Mouse (Mus musculus) midbrain, embryonic 14.5 days (tissue): ENCODE measurements around the gene Slc6a19. TPM values are rescaled to one million over a fixed set of nuclear protein-coding genes. Genes with fewer than 3 reads are reported as not detected.

Experiments used
- ATAC-seq: fragments of 200-750 bp; cut with Nextera tagmentation; 2 replicates; pipeline ENCODE4 v1.8.0; 2017; ENCODE audit warnings: moderate number of reproducible peaks, moderate library complexity; ENCODE audit not compliant: low FRiP score, low TSS enrichment
- DNase-seq: peaks from one replicate; pipeline ENCODE4 v3.0.0-alpha.2; 2015
- H3K27ac ChIP-seq: fragments of 300-500 bp; sonication (generic); replicated peaks from 2 replicates; pipeline ENCODE4 v1.5.1; 2014; ENCODE audit warnings: mild to moderate bottlenecking, low read depth, low read length, moderate library complexity
- H3K27me3 ChIP-seq: fragments of 300-500 bp; sonication (generic); 2 replicates; pipeline ENCODE4 v1.6.1; 2014; ENCODE audit warnings: low read length, control low read depth, mixed read lengths; ENCODE audit not compliant: control insufficient read depth, insufficient read depth
- H3K36me3 ChIP-seq: fragments of 300-500 bp; sonication (generic); 2 replicates; pipeline ENCODE4 v1.6.1; 2014; ENCODE audit warnings: low read length, control low read depth; ENCODE audit not compliant: control insufficient read depth, insufficient read depth
- H3K4me1 ChIP-seq: fragments of 300-500 bp; sonication (generic); 2 replicates; pipeline ENCODE4 v1.6.1; 2014; ENCODE audit warnings: mild to moderate bottlenecking, antibody characterized with exemption, low read length, control low read depth; ENCODE audit not compliant: control insufficient read depth, insufficient read depth
- H3K4me2 ChIP-seq: fragments of 300-500 bp; sonication (generic); 2 replicates; pipeline ENCODE4 v1.6.1; 2014; ENCODE audit warnings: mild to moderate bottlenecking, low read length, moderate library complexity
- H3K4me3 ChIP-seq: fragments of 300-500 bp; sonication (generic); replicated peaks from 2 replicates; pipeline ENCODE4 v1.5.1; 2014; ENCODE audit warnings: low read depth, low read length
- H3K9ac ChIP-seq: fragments of 300-500 bp; sonication (generic); replicated peaks from 2 replicates; pipeline ENCODE4 v1.6.1; 2014; ENCODE audit warnings: mild to moderate bottlenecking, low read length, moderate library complexity
- H3K9me3 ChIP-seq: fragments of 300-500 bp; sonication (generic); 2 replicates; pipeline ENCODE4 v1.6.1; 2016; ENCODE audit warnings: low read length, control low read depth, mixed read lengths; ENCODE audit not compliant: control insufficient read depth
- WGBS: fragments of 180-500 bp; shearing (Covaris S2); extraction: QIAGEN DNeasy Blood & Tissue Kit; methylation state at CpG from one replicate; pipeline ENCODE4 v1.1.7; 2014; 5-methylcytosine and 5-hydroxymethylcytosine counted together
- polyA plus RNA-seq: library from polyadenylated mRNA; unstranded; fragments of >200 nt; fragmentation: Nextera tagmentation; extraction: Ambion mirVana; gene quantifications from 2 replicates; pipeline ENCODE4 v1.2.1, GENCODE M21; 2014

Gene Slc6a19
- polyA plus RNA-seq, 1 experiment from 2014 or later = 0.18 TPM

- ATAC-seq (no peak), DNase-seq (no peak)
- H3K27ac ChIP-seq = no peak overlapping the region
- H3K4me2 ChIP-seq = no peak overlapping the region
- H3K9me3 ChIP-seq = no peaks in the 10 kb centered on the region
- no peak overlapping the region for H3K4me3 ChIP-seq
- no peaks in the 10 kb centered on the region for H3K36me3 ChIP-seq
- H3K27me3 ChIP-seq = peaks cover 21% of the 10 kb centered on the region; the same call in 1 of the 2 replicates
- WGBS = 80% methylated on average over 2 of the region's 2 CpGs
- peaks cover 7% of the 10 kb centered on the region; the same call in 1 of the 2 replicates for H3K4me1 ChIP-seq
- H3K9ac ChIP-seq = no peak overlapping the region
Observed at GRCm38 (mm10) chr13:73735928-73736327, 31.3 kb upstream of the Slc6a19 start.

DNA sequence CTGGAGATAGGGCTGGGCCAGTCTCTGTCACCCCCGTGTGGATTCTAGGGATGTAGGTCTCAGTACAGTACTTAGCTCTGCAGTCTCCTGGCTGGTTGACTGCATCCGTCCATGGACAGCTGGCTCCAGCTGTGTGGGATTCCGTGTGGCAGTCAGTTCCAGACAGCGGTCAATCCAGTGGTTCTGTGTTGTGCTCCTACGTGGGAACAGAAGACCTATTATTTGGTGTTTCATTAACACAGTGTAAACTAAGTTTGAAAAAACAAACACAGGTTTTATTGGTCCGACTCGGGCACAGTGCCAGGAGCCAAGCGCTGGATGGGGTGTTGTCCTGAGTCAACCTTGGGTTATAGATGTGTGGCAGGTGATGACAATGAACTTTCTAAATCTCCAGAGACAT, 30.6 kb upstream of the Slc6a19 start:
- ATAC-seq (no peak), DNase-seq (no peak)
- Histone ChIP-seq H3K4me3 (no peak overlapping the region), H3K9ac (no peak overlapping the region), H3K27ac (no peak overlapping the region), H3K9me3 (no peaks in the 10 kb centered on the region), H3K36me3 (no peaks in the 10 kb centered on the region), H3K27me3 (peaks cover 21% of the 10 kb centered on the region; the same call in 1 of the 2 replicates), H3K4me2 (no peak overlapping the region), H3K4me1 (peaks cover 7% of the 10 kb centered on the region; the same call in 1 of the 2 replicates)
- 89% methylated on average over 8 of the region's 8 CpGs for WGBS

GRCm38 (mm10) chr13:73734379-73734778, 29.7 kb upstream of the Slc6a19 start:
- Histone ChIP-seq H3K4me3 (no peak overlapping the region), H3K27me3 (peaks cover 21% of the 10 kb centered on the region; the same call in 1 of the 2 replicates), H3K9me3 (no peaks in the 10 kb centered on the region), H3K36me3 (no peaks in the 10 kb centered on the region), H3K27ac (no peak overlapping the region), H3K4me1 (peaks cover 7% of the 10 kb centered on the region; the same call in 1 of the 2 replicates), H3K9ac (no peak overlapping the region), H3K4me2 (no peak overlapping the region)
- 86% methylated on average over 1 of the region's 1 CpGs for WGBS
- ATAC-seq (no peak), DNase-seq (no peak)

- Histone ChIP-seq H3K36me3 (no peaks in the 10 kb centered on the region), H3K4me1 (peaks cover 7% of the 10 kb centered on the region; the same call in 1 of the 2 replicates), H3K27me3 (peaks cover 21% of the 10 kb centered on the region; the same call in 1 of the 2 replicates), H3K9me3 (no peaks in the 10 kb centered on the region), H3K9ac (peak within 1 kb of the TSS; percentile 29; the same call in 1 of the 2 replicates), H3K4me2 (peak within 1 kb of the TSS; percentile 66), H3K27ac (no peak within 1 kb of the TSS), H3K4me3 (peak within 1 kb of the TSS; percentile 32)
- ATAC-seq (peak; percentile 43; the same call in 1 of the 2 replicates), DNase-seq (peak; percentile 37)
- 4% methylated on average over 48 of the region's 48 CpGs for WGBS
Observed at GRCm38 (mm10) chr13:73732742-73733700, 28.4 kb upstream of the Slc6a19 start, which contains the start of gene Slc12a7. Gene Slc12a7 (plus strand): TSS chr13:73733094.

DNA sequence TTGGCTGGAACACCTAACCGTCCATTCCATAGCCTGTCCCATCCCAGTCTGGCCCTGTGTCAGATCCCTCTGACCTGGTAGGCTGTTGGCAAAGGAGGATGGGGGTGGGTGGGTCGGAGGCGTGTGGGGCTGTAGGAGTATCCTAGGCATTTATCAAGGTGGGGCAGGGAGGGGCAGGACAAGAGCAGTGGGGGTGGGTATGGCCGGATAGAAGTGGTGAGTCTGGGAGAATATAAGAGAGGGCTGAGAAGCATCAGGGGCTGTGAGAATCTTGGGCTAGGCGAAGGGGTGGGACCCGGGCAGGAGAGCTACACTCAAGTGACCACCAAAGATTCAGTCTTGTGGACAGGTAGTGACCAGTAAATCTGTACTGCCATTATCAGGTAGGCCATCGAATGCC, 27.6 kb upstream of the Slc6a19 start:
- Histone ChIP-seq H3K4me1 (peaks cover 7% of the 10 kb centered on the region; the same call in 1 of the 2 replicates), H3K9ac (peak overlapping the region; percentile 29; the same call in 1 of the 2 replicates), H3K27ac (no peak overlapping the region), H3K4me3 (peak overlapping the region; percentile 32; the same call in 1 of the 2 replicates), H3K4me2 (peak overlapping the region; percentile 66), H3K9me3 (no peaks in the 10 kb centered on the region), H3K36me3 (no peaks in the 10 kb centered on the region), H3K27me3 (peaks cover 21% of the 10 kb centered on the region; the same call in 1 of the 2 replicates)
- 75% methylated on average over 7 of the region's 7 CpGs for WGBS
- no peak for DNase-seq
- no peak for ATAC-seq

DNA sequence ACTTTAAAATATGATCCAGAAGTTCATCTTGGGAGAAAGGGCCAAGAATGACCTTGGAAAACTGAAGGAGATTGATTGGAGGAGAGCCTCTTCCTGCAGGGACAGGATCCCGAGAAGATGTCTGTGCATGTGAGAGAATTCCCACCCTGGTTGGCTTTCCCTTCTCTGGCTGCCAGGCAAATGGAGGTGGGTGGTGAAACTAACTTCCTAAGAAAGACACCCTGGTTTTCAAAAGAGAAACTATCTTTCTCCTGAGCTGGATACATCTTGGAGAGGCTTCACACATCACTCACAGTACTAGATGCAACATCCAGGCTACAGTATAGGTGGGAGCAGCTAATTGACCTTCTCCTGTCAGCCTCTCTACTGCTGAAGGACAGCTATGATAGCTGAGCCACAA, 26.2 kb upstream of the Slc6a19 start:
- WGBS = 86% methylated on average over 1 of the region's 1 CpGs
- ATAC-seq = no peak
- Histone ChIP-seq H3K27ac (no peak overlapping the region), H3K9me3 (no peaks in the 10 kb centered on the region), H3K9ac (no peak overlapping the region), H3K27me3 (peaks cover 21% of the 10 kb centered on the region; the same call in 1 of the 2 replicates), H3K36me3 (no peaks in the 10 kb centered on the region), H3K4me2 (no peak overlapping the region), H3K4me1 (peaks cover 7% of the 10 kb centered on the region; the same call in 1 of the 2 replicates), H3K4me3 (no peak overlapping the region)
- DNase-seq = no peak

DNA sequence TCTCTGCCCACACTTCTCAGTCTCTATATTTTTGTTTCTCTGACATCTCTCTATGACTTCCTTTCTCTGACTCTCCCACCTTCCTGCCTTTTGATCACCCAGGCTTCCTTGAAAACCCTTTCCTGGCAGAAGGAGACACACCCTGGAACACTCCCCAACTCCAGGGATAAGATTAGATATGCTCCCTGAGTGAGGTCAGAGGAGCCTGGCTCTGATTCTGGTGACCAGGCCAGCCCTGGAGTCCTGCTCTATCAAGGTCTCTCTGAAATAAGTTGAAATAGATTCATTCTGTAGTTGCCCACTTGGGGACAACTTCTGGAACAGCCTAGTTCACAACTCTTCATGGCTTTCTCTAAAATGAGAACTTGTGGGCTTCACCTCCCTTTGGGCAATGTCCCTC, 24.0 kb upstream of the Slc6a19 start:
- H3K36me3 ChIP-seq = no peaks in the 10 kb centered on the region
- DNase-seq = no peak

DNA sequence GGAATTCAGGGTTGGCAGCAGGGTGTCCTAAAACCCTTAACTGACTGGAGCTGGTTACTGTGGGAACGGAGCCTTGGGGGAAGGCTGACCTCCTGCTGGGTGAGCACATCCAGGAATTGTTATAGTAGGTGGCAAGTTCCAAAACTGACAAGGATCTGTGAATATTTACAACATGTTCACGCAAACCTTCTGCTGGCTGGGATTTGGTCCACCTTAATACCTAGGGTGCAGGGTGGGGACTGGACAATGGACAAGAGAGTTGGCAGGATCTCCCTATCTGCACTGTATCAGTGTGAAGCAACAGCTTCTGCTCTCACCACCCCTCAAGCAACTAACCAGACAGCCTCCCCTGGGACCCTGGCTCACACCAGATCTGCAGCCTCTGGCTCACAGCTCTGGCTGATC, 23.0 kb upstream of the Slc6a19 start:
- DNase-seq (no peak), ATAC-seq (no peak)
- Histone ChIP-seq H3K27me3 (peaks cover 7% of the 10 kb centered on the region; the same call in 1 of the 2 replicates), H3K27ac (no peak overlapping the region), H3K9ac (no peak overlapping the region), H3K4me1 (0 out of 2 replicates have a peak, but pooled peaks cover 3% of the 10 kb centered on the region), H3K36me3 (no peaks in the 10 kb centered on the region), H3K4me2 (no peak overlapping the region), H3K4me3 (no peak overlapping the region), H3K9me3 (no peaks in the 10 kb centered on the region)
- WGBS = 12% methylated on average over 2 of the region's 2 CpGs

More for the DNA sequence above, 24.0 kb upstream of the Slc6a19 start:
- H3K4me2 ChIP-seq = no peak overlapping the region
- ATAC-seq = no peak
- peaks cover 15% of the 10 kb centered on the region; the same call in 1 of the 2 replicates for H3K27me3 ChIP-seq
- peaks cover 7% of the 10 kb centered on the region; the same call in 1 of the 2 replicates for H3K4me1 ChIP-seq
- H3K27ac ChIP-seq = no peak overlapping the region
- H3K4me3 ChIP-seq = no peak overlapping the region
- H3K9me3 ChIP-seq = no peaks in the 10 kb centered on the region
- H3K9ac ChIP-seq = no peak overlapping the region
